Mouse (Mus musculus): Measurements from ENCODE around the gene Trpv1. TPM values are rescaled to one million over a fixed set of nuclear protein-coding genes. Genes with fewer than 3 reads are reported as not detected.

The Trpv1 gene
- polyA plus RNA-seq, 1 experiment from 2014 or later: not detected

DNA sequence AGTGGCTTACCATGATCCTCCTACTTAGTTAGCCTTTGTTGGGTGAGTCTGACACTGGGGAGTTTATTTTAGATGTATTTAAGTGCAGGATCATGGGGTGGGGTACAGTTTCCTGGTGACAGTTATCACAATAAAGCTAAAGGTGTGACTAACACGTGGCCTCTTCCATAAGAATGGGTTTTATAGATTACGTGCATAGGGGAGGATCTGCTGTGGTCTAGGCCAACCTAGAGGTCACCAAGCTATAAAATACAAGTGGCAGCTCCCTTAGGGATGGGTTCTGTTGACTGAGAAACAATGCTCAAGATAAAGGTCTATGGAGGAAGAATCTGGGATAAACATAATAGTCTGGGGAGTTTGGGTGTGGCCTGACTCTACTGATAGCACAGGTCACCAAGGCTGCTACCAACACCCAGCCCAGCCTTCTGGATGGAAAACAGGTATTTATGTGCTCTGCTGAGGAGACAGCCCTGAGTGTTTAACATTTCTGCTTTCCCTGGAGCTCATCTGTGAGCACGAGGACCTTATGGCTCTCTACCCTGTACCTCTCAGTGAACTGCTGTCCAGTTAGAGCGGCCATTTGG lies 23.4 kb downstream of the Trpv1 start:
- Histone ChIP-seq H3K4me2 (ENCODE audit: low read depth, low read length) (no peak overlapping the region), H3K36me3 (ENCODE audit: control insufficient read depth, insufficient read depth, low read length) (no peaks in the 10 kb centered on the region), H3K4me1 (ENCODE audit: control insufficient read depth, insufficient read depth, low read length) (no peaks in the 10 kb centered on the region), H3K27me3 (ENCODE audit: control insufficient read depth, insufficient read depth, low read length) (no peaks in the 10 kb centered on the region), H3K9ac (ENCODE audit: low read length) (no peak overlapping the region), H3K9me3 (replicated peaks; ENCODE audit: control insufficient read depth, low read length) (no peaks in the 10 kb centered on the region), H3K4me3 (replicated peaks; ENCODE audit: low read length) (no peak overlapping the region), H3K27ac (ENCODE audit: low read length) (no peak overlapping the region)
- WGBS: 61% methylated on average over 4 of the region's 4 CpGs
- ATAC-seq (ENCODE audit: insufficient read depth, low FRiP score): no peak

DNA sequence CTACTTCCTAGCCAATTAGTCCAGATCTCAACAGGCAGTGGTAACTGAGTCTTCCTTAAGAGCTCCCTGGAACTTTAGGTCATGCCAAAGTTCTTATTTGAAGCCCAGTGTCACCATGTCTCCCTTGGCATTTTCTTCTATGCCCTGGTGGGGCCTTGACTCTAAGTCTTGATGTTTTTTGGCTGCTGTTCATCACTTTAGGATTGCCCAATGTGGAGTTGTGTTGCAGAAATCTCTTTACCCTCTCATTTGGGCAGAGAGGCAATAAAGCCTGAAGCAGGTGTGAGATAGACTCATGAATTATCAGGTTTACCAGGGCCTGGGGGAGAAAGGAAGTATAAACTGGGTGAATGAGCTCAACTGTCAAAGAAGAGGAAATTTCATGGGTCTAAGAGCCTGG lies 24.6 kb downstream of the Trpv1 start:
- Histone ChIP-seq H3K36me3 (ENCODE audit: control insufficient read depth, insufficient read depth, low read length) (no peaks in the 10 kb centered on the region), H3K27ac (ENCODE audit: low read length) (no peak overlapping the region), H3K4me2 (ENCODE audit: low read depth, low read length) (no peak overlapping the region), H3K27me3 (ENCODE audit: control insufficient read depth, insufficient read depth, low read length) (no peaks in the 10 kb centered on the region), H3K4me3 (replicated peaks; ENCODE audit: low read length) (no peak overlapping the region), H3K4me1 (ENCODE audit: control insufficient read depth, insufficient read depth, low read length) (0 out of 2 replicates have a peak, but pooled peaks cover 2% of the 10 kb centered on the region), H3K9me3 (replicated peaks; ENCODE audit: control insufficient read depth, low read length) (no peaks in the 10 kb centered on the region), H3K9ac (ENCODE audit: low read length) (no peak overlapping the region)
- no peak for ATAC-seq (ENCODE audit: insufficient read depth, low FRiP score)

DNA sequence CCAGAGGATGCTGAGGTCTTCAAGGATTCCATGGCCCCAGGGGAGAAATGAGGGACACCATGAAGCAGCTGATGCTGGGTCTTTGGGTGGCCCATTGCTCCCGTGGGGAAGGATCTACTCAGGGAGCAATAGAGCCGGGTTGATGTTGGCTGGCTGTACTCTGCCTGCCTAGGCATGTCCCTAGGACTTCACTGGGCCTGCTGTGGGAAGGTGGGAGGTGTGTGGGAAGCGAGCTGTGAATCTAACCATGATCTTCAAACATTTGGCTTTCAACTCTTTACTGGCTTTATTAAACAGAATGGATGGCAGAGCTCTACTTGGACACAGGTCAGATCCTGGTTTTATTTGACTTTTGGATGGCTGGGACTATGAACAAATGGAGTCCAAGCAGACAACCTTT lies 26.4 kb downstream of the Trpv1 start:
- Histone ChIP-seq H3K27ac (ENCODE audit: low read length) (no peak overlapping the region), H3K9ac (ENCODE audit: low read length) (no peak overlapping the region), H3K4me1 (ENCODE audit: control insufficient read depth, insufficient read depth, low read length) (0 out of 2 replicates have a peak, but pooled peaks cover 2% of the 10 kb centered on the region), H3K36me3 (ENCODE audit: control insufficient read depth, insufficient read depth, low read length) (no peaks in the 10 kb centered on the region), H3K9me3 (replicated peaks; ENCODE audit: control insufficient read depth, low read length) (no peaks in the 10 kb centered on the region), H3K4me2 (ENCODE audit: low read depth, low read length) (no peak overlapping the region), H3K4me3 (replicated peaks; ENCODE audit: low read length) (no peak overlapping the region), H3K27me3 (ENCODE audit: control insufficient read depth, insufficient read depth, low read length) (no peaks in the 10 kb centered on the region)
- no peak for ATAC-seq (ENCODE audit: insufficient read depth, low FRiP score)
- WGBS: 65% methylated on average over 3 of the region's 3 CpGs

GRCm38 (mm10) chr11:73261385-73261784 lies 27.3 kb downstream of the Trpv1 start:
- Histone ChIP-seq H3K9me3 (replicated peaks; ENCODE audit: control insufficient read depth, low read length) (no peaks in the 10 kb centered on the region), H3K27me3 (ENCODE audit: control insufficient read depth, insufficient read depth, low read length) (no peaks in the 10 kb centered on the region), H3K36me3 (ENCODE audit: control insufficient read depth, insufficient read depth, low read length) (no peaks in the 10 kb centered on the region), H3K27ac (ENCODE audit: low read length) (no peak overlapping the region), H3K4me2 (ENCODE audit: low read depth, low read length) (no peak overlapping the region), H3K4me3 (replicated peaks; ENCODE audit: low read length) (no peak overlapping the region), H3K4me1 (ENCODE audit: control insufficient read depth, insufficient read depth, low read length) (0 out of 2 replicates have a peak, but pooled peaks cover 2% of the 10 kb centered on the region), H3K9ac (ENCODE audit: low read length) (no peak overlapping the region)
- ATAC-seq (ENCODE audit: insufficient read depth, low FRiP score): no peak
- WGBS: 45% methylated on average over 1 of the region's 1 CpGs

DNA sequence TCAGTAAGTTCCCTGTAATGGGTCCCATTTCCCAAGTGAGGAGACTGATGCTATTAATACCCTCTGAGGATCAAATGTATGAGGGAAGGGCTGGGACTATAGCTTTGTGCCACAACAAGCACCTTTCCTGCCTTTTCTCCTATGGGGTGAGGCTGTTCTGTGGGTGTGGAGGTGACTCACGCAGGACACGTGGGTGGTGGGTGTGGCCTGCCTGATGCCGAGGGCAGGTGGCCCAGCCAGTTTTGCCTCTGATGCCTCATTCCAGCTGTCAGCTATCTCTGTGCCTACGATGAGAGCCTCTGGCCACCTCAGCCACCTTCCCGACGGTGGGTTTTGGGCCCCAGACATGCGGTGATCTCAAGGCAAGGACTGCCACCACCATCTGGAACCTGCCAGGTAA lies 33.2 kb downstream of the Trpv1 start, which contains the start of gene Trpv3:
Gene Trpv3, plus strand, starts transcription at position 122 of the 400 bp plus-strand sequence.
- Histone ChIP-seq H3K4me3 (replicated peaks; ENCODE audit: low read length) (no peak within 1 kb of the TSS), H3K27ac (ENCODE audit: low read length) (0 out of 2 replicates have a peak within 1 kb of the TSS, but pooled peaks have one; percentile 10), H3K9ac (ENCODE audit: low read length) (no peak within 1 kb of the TSS), H3K27me3 (ENCODE audit: control insufficient read depth, insufficient read depth, low read length) (no peaks in the 10 kb centered on the region), H3K36me3 (ENCODE audit: control insufficient read depth, insufficient read depth, low read length) (no peaks in the 10 kb centered on the region), H3K9me3 (replicated peaks; ENCODE audit: control insufficient read depth, low read length) (no peaks in the 10 kb centered on the region), H3K4me1 (ENCODE audit: control insufficient read depth, insufficient read depth, low read length) (0 out of 2 replicates have a peak, but pooled peaks cover 2% of the 10 kb centered on the region), H3K4me2 (ENCODE audit: low read depth, low read length) (peak within 1 kb of the TSS; percentile 15)
- 65% methylated on average over 7 of the region's 7 CpGs for WGBS
- ATAC-seq (ENCODE audit: insufficient read depth, low FRiP score): peak; percentile 77; the same call in 1 of the 2 replicates

GRCm38 (mm10) chr11:73274821-73275220 lies 40.7 kb downstream of the Trpv1 start:
- H3K4me3 ChIP-seq (replicated peaks; ENCODE audit: low read length): no peak overlapping the region
- ATAC-seq (ENCODE audit: insufficient read depth, low FRiP score): no peak
- no peaks in the 10 kb centered on the region for H3K36me3 ChIP-seq (ENCODE audit: control insufficient read depth, insufficient read depth, low read length)
- H3K4me1 ChIP-seq (ENCODE audit: control insufficient read depth, insufficient read depth, low read length): no peaks in the 10 kb centered on the region
- no peaks in the 10 kb centered on the region for H3K27me3 ChIP-seq (ENCODE audit: control insufficient read depth, insufficient read depth, low read length)
- H3K27ac ChIP-seq (ENCODE audit: low read length): no peak overlapping the region
- 32% methylated on average over 2 of the region's 2 CpGs for WGBS
- no peak overlapping the region for H3K9ac ChIP-seq (ENCODE audit: low read length)
- H3K9me3 ChIP-seq (replicated peaks; ENCODE audit: control insufficient read depth, low read length): no peaks in the 10 kb centered on the region
- H3K4me2 ChIP-seq (ENCODE audit: low read depth, low read length): no peak overlapping the region

DNA sequence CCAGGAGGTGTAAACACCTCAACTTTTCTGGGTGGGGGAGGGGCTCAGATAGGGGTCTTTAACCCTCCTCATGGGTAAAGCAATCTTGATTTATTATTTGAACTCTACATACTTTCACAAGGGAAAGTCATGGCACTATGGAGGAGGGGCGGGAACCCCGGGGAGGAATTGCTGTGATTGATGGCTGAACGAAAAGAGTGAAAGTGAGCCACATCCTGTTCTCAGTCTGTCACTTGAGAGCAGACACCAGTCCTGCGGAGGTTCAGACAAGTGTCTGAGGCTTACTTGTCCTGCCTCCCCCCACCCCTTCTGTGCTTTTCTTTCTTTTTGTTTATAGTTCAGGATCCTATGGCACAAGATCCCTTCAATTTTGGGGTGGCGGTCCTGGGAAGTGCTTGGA lies 46.6 kb downstream of the Trpv1 start:
- H3K4me3 ChIP-seq (replicated peaks; ENCODE audit: low read length): no peak overlapping the region
- WGBS: 26% methylated on average over 5 of the region's 5 CpGs
- H3K27me3 ChIP-seq (ENCODE audit: control insufficient read depth, insufficient read depth, low read length): no peaks in the 10 kb centered on the region
- H3K27ac ChIP-seq (ENCODE audit: low read length): no peak overlapping the region
- no peaks in the 10 kb centered on the region for H3K36me3 ChIP-seq (ENCODE audit: control insufficient read depth, insufficient read depth, low read length)
- peaks cover 18% of the 10 kb centered on the region for H3K4me1 ChIP-seq (ENCODE audit: control insufficient read depth, insufficient read depth, low read length)
- H3K9me3 ChIP-seq (replicated peaks; ENCODE audit: control insufficient read depth, low read length): no peaks in the 10 kb centered on the region
- no peak overlapping the region for H3K4me2 ChIP-seq (ENCODE audit: low read depth, low read length)
- no peak for ATAC-seq (ENCODE audit: insufficient read depth, low FRiP score)
- no peak overlapping the region for H3K9ac ChIP-seq (ENCODE audit: low read length)

GRCm38 (mm10) chr11:73281528-73282027 lies 47.5 kb downstream of the Trpv1 start:
- H3K9me3 ChIP-seq (replicated peaks; ENCODE audit: control insufficient read depth, low read length): no peaks in the 10 kb centered on the region
- no peaks in the 10 kb centered on the region for H3K36me3 ChIP-seq (ENCODE audit: control insufficient read depth, insufficient read depth, low read length)
- no peak overlapping the region for H3K27ac ChIP-seq (ENCODE audit: low read length)
- ATAC-seq (ENCODE audit: insufficient read depth, low FRiP score): peak; percentile 76
- H3K27me3 ChIP-seq (ENCODE audit: control insufficient read depth, insufficient read depth, low read length): no peaks in the 10 kb centered on the region
- H3K4me3 ChIP-seq (replicated peaks; ENCODE audit: low read length): peak overlapping the region; percentile 47
- H3K9ac ChIP-seq (ENCODE audit: low read length): peak overlapping the region; percentile 62
- H3K4me1 ChIP-seq (ENCODE audit: control insufficient read depth, insufficient read depth, low read length): peaks cover 18% of the 10 kb centered on the region
- WGBS: 3% methylated on average over 16 of the region's 16 CpGs
- H3K4me2 ChIP-seq (ENCODE audit: low read depth, low read length): peak overlapping the region; percentile 55

- 41% methylated on average over 9 of the region's 9 CpGs for WGBS
- Histone ChIP-seq H3K4me3 (replicated peaks; ENCODE audit: low read length) (no peak overlapping the region), H3K9ac (ENCODE audit: low read length) (no peak overlapping the region; the same call in 1 of the 2 replicates), H3K4me1 (ENCODE audit: control insufficient read depth, insufficient read depth, low read length) (peaks cover 18% of the 10 kb centered on the region), H3K27ac (ENCODE audit: low read length) (peak overlapping the region; percentile 63), H3K4me2 (ENCODE audit: low read depth, low read length) (no peak overlapping the region), H3K9me3 (replicated peaks; ENCODE audit: control insufficient read depth, low read length) (no peaks in the 10 kb centered on the region), H3K36me3 (ENCODE audit: control insufficient read depth, insufficient read depth, low read length) (no peaks in the 10 kb centered on the region), H3K27me3 (ENCODE audit: control insufficient read depth, insufficient read depth, low read length) (no peaks in the 10 kb centered on the region)
- ATAC-seq (ENCODE audit: insufficient read depth, low FRiP score): peak; percentile 66; the same call in 1 of the 2 replicates
These were observed 49.3 kb downstream of the Trpv1 start for GRCm38 (mm10) chr11:73283369-73283768.
